Mouse (Mus musculus) liver, adult 2 months (tissue): ENCODE data around the gene Tex13b. TPM values are rescaled to one million over a fixed set of nuclear protein-coding genes. Genes with fewer than 3 reads are reported as not detected.
A peak's percentile ranks its signal among the peaks of the same experiment; 100 is the strongest.

Source experiments
- DNase-seq: peaks from one replicate; pipeline ENCODE4 v3.0.0-alpha.2; 2011; ENCODE audit warnings: low read depth, low spot score; ENCODE audit errors: extremely low read depth
- H3K27ac ChIP-seq: fragments of 200-500 bp; replicated peaks from 2 replicates; pipeline ENCODE4 v1.5.1; 2012; ENCODE audit warnings: low read depth, mild to moderate bottlenecking, control low read depth, inconsistent platforms, low read length; ENCODE audit not compliant: insufficient read depth
- H3K27me3 ChIP-seq: fragments of 200-500 bp; 2 replicates; pipeline ENCODE4 v1.6.1; 2012; ENCODE audit warnings: mild to moderate bottlenecking, moderate library complexity, low read length, inconsistent platforms; ENCODE audit not compliant: control insufficient read depth, insufficient read depth
- H3K36me3 ChIP-seq: fragments of 200-500 bp; 2 replicates; pipeline ENCODE4 v1.6.1; 2012; ENCODE audit warnings: low read length, inconsistent platforms; ENCODE audit not compliant: control insufficient read depth, insufficient read depth
- H3K4me1 ChIP-seq: fragments of 200-500 bp; 2 replicates; pipeline ENCODE4 v1.6.1; 2011; ENCODE audit warnings: low read length; ENCODE audit not compliant: control insufficient read depth, insufficient read depth
- H3K4me3 ChIP-seq: fragments of 200-500 bp; 2 replicates; pipeline ENCODE4 v1.5.1; 2011; ENCODE audit warnings: low read depth, mild to moderate bottlenecking, control low read depth, low read length, moderate library complexity; ENCODE audit not compliant: insufficient read depth
- H3K79me2 ChIP-seq: fragments of 200-500 bp; 2 replicates; pipeline ENCODE4 v1.6.1; 2012; ENCODE audit warnings: inconsistent platforms, mild to moderate bottlenecking, low read length, moderate library complexity; ENCODE audit not compliant: control insufficient read depth, insufficient read depth
- H3K9ac ChIP-seq: fragments of 200-500 bp; 2 replicates; pipeline ENCODE4 v1.6.1; 2012; ENCODE audit warnings: low read depth, mild to moderate bottlenecking, control low read depth, inconsistent platforms, low read length
- CTCF ChIP-seq: fragments of 200-500 bp; IDR thresholded peaks from 2 replicates; pipeline ENCODE4 v1.5.1; 2011; ENCODE audit warnings: low read depth, low read length, control low read depth
- POLR2A ChIP-seq: fragments of 200-500 bp; IDR thresholded peaks from 2 replicates; pipeline ENCODE4 v1.6.1; 2011; ENCODE audit warnings: low read length, control low read depth; ENCODE audit not compliant: insufficient read depth; ENCODE audit errors: extremely low read depth
- WGBS: fragments of 180-500 bp; shearing (Covaris S2); methylation state at CpG from one replicate; pipeline ENCODE4 v1.1.7; 2018; 5-methylcytosine and 5-hydroxymethylcytosine counted together
- polyA plus RNA-seq: library from polyadenylated mRNA; depleted of rRNA; stranded (reverse); fragments of >200 nt; gene quantifications from 2 replicates; pipeline ENCODE4 v1.2.3, GENCODE M21; 2012; rRNA removed
- total RNA-seq: library from RNA; depleted of rRNA; stranded (reverse); fragments of >200 nt; gene quantifications from 2 replicates; pipeline ENCODE4 v1.2.3, GENCODE M21; 2014; rRNA removed

Tex13b gene
- total and polyA plus RNA-seq, 2 experiments: not detected

- H3K27ac ChIP-seq: no peak overlapping the region
- H3K4me3 ChIP-seq: no peak overlapping the region
- no peaks in the 10 kb centered on the region for H3K27me3 ChIP-seq
- H3K79me2 ChIP-seq: no peaks in the 10 kb centered on the region
- no peaks in the 10 kb centered on the region for H3K36me3 ChIP-seq
- H3K9ac ChIP-seq: no peak overlapping the region
- no peaks in the 10 kb centered on the region for H3K4me1 ChIP-seq
- TF ChIP-seq CTCF (no peak), POLR2A (no peak)
- WGBS: 90% methylated on average over 4 of the region's 4 CpGs
- DNase-seq: no peak
Observed at GRCm38 (mm10) chrX:140839887-140840286, 26.7 kb upstream of the Tex13b start.

GRCm38 (mm10) chrX:140838077-140838476 is 24.8 kb upstream of the Tex13b start:
- H3K36me3 ChIP-seq: no peaks in the 10 kb centered on the region
- no peaks in the 10 kb centered on the region for H3K4me1 ChIP-seq
- no peak overlapping the region for H3K9ac ChIP-seq
- WGBS: 94% methylated on average over 3 of the region's 3 CpGs
- H3K27ac ChIP-seq: no peak overlapping the region
- H3K27me3 ChIP-seq: no peaks in the 10 kb centered on the region
- TF ChIP-seq POLR2A (no peak), CTCF (no peak)
- no peak overlapping the region for H3K4me3 ChIP-seq
- no peak for DNase-seq
- no peaks in the 10 kb centered on the region for H3K79me2 ChIP-seq

GRCm38 (mm10) chrX:140831706-140832105 is 18.5 kb upstream of the Tex13b start:
- no peaks in the 10 kb centered on the region for H3K36me3 ChIP-seq
- 76% methylated on average over 4 of the region's 4 CpGs for WGBS
- no peaks in the 10 kb centered on the region for H3K4me1 ChIP-seq
- H3K27me3 ChIP-seq: no peaks in the 10 kb centered on the region
- H3K27ac ChIP-seq: no peak overlapping the region
- TF ChIP-seq CTCF (no peak), POLR2A (no peak)
- H3K9ac ChIP-seq: no peak overlapping the region
- H3K4me3 ChIP-seq: no peak overlapping the region
- DNase-seq: no peak
- no peaks in the 10 kb centered on the region for H3K79me2 ChIP-seq

GRCm38 (mm10) chrX:140822295-140822694 is 9.1 kb upstream of the Tex13b start:
- H3K27me3 ChIP-seq: no peaks in the 10 kb centered on the region
- TF ChIP-seq POLR2A (no peak), CTCF (no peak)
- no peak for DNase-seq

GRCm38 (mm10) chrX:140805340-140805739 is 7.9 kb downstream of the Tex13b start:
- Histone ChIP-seq H3K36me3 (no peaks in the 10 kb centered on the region), H3K4me1 (no peaks in the 10 kb centered on the region), H3K9ac (no peak overlapping the region), H3K27me3 (no peaks in the 10 kb centered on the region), H3K79me2 (no peaks in the 10 kb centered on the region), H3K27ac (no peak overlapping the region), H3K4me3 (no peak overlapping the region)
- TF ChIP-seq CTCF (no peak), POLR2A (no peak)
- WGBS: 67% methylated on average over 2 of the region's 2 CpGs
- no peak for DNase-seq

More at GRCm38 (mm10) chrX:140822295-140822694, 9.1 kb upstream of the Tex13b start:
- Histone ChIP-seq H3K36me3 (no peaks in the 10 kb centered on the region), H3K9ac (no peak overlapping the region), H3K27ac (no peak overlapping the region), H3K4me1 (no peaks in the 10 kb centered on the region), H3K4me3 (no peak overlapping the region), H3K79me2 (no peaks in the 10 kb centered on the region)
- 78% methylated on average over 17 of the region's 17 CpGs for WGBS

GRCm38 (mm10) chrX:140769794-140770193 is 43.4 kb downstream of the Tex13b start:
- no peaks in the 10 kb centered on the region for H3K36me3 ChIP-seq
- no peaks in the 10 kb centered on the region for H3K4me1 ChIP-seq
- 22% methylated on average over 1 of the region's 1 CpGs for WGBS
- no peaks in the 10 kb centered on the region for H3K27me3 ChIP-seq
- H3K4me3 ChIP-seq: no peak overlapping the region
- no peak for TF ChIP-seq CTCF
- TF ChIP-seq POLR2A: no peak
- no peaks in the 10 kb centered on the region for H3K79me2 ChIP-seq
- no peak overlapping the region for H3K27ac ChIP-seq
- DNase-seq: peak; percentile 1
- H3K9ac ChIP-seq: no peak overlapping the region

Other genes starting within 250 kb of the Tex13b start
- gene Tsc22d3, start 212.8 kb downstream of the Tex13b start, total RNA-seq: 158 and 194 TPM in 2 replicates
- gene Tsc22d3, start 212.8 kb downstream of the Tex13b start, polyA plus RNA-seq: 56.1 and 103 TPM in 2 replicates
- 3.8 and 3.9 TPM in 2 replicates for gene Mid2, start 148.8 kb downstream of the Tex13b start, total RNA-seq
- gene Mid2, start 148.8 kb downstream of the Tex13b start, polyA plus RNA-seq: 1.8 and 2.2 TPM in 2 replicates
- gene Vsig1, start 94.2 kb upstream of the Tex13b start, total RNA-seq: not detected in 2 replicates
- not detected in 2 replicates for gene Vsig1, start 94.2 kb upstream of the Tex13b start, polyA plus RNA-seq
- 11.1 and 11.9 TPM in 2 replicates for gene Psmd10, start 143.3 kb upstream of the Tex13b start, total RNA-seq
- gene Psmd10, start 143.3 kb upstream of the Tex13b start, polyA plus RNA-seq: 2.7 and 4.2 TPM in 2 replicates
- 10.7 and 16.7 TPM in 2 replicates for gene Atg4a, start 143.5 kb upstream of the Tex13b start, total RNA-seq
- gene Atg4a, start 143.5 kb upstream of the Tex13b start, polyA plus RNA-seq: 2.4 and 2.5 TPM in 2 replicates